Mouse (Mus musculus) lung, postnatal 0 days (tissue): Measurements from ENCODE around the gene Mtx2.

ENCODE experiments used
- CTCF ChIP-seq: IDR thresholded peaks from 2 replicates; pipeline ENCODE4 v1.5.1; 2016; ENCODE audit warnings: antibody characterized with exemption, mild to moderate bottlenecking
- EP300 ChIP-seq: IDR thresholded peaks from 2 replicates; pipeline ENCODE4 v1.6.1; 2016; ENCODE audit warnings: antibody characterized with exemption, mild to moderate bottlenecking, control low read depth

DNA sequence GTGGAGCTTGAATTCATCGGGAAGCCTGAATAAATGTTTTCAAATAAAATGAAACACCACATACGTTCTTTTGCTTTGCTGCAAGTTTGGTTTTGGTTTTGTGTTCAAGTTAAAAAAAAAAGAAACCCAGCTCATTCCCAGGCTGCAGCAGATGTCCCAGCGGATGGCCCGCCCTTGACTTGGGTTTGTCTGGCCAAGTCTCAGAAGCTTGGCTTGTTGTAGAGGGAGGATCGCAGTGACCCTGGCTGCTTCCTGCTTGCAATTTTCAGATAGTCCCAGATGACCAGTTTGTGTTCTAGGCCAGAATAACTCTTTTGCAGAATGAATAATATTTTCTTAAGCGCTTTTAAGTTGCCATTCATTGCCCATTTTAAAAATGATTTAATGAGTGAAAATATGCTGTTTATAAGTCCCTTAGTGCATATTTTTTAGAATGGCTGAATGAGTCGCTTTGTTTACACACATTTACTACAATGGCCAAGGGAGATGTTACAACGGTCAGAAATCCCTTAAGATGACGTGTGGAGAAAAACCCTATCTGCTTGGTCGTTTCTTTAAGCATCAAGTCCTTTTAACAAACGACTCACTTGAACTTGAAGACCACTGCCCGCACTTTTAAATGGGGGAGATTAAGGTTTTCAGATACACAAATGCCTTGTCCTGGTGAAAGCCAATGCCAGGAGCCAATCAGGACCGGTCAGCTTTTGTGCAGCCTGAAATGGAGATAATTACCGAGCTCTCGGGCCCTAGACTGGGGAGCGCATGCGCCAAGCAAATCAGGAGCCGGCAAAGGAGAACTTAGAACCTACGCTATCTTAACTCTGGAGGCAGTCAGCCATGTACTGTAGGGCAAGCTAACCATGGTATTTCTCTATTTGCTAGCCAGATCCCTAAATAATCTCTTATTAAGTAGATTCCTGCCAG lies 82.0 kb downstream of the Mtx2 start:
- no peak for TF ChIP-seq CTCF
- TF ChIP-seq EP300: peak; percentile 54
